Mouse (Mus musculus) 416B (cell line): ENCODE measurements around the gene Eps15.
A peak's percentile ranks its signal among the peaks of the same experiment; 100 is the strongest.
"Not testable (repeated sequence)": the region's sequence is repeated elsewhere in the genome, so short reads cannot be mapped to it uniquely, and the experiment has no call there.

Experiments used
- DNase-seq: peaks from one replicate; pipeline ENCODE4 v3.0.0; 2011; ENCODE audit warnings: low read depth

The Eps15 gene

DNA sequence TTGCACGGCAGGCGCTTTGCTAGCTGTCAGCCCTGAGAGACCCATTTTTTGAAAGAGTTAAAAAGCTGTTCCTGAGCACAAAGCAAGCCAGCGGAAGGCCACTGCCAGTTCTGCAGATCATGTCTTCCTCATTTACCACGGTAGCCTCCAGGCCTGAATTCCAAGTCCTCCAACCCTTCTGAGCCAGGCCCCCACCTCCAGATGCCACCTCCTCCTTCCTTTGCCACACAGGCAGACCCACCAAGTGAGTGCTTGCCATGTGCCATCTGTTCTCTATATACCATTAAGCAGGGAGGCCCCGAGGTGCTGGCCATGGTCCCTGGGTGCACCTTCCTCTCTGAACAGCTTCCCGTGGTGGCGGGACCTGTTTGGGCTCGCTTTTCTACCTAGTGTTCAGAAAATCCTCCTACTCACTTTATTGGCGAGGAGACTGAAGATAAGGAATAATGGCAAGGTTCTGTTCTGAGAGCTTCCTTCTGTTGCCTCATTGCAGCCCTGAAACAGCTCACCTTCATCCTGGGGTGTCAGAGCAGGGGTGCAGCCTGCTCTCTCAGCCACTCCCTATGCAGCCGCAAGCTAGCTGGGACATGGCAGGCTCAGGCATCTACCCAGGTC lies 120.4 kb downstream of the Eps15 start:
- DNase-seq = no peak

DNA sequence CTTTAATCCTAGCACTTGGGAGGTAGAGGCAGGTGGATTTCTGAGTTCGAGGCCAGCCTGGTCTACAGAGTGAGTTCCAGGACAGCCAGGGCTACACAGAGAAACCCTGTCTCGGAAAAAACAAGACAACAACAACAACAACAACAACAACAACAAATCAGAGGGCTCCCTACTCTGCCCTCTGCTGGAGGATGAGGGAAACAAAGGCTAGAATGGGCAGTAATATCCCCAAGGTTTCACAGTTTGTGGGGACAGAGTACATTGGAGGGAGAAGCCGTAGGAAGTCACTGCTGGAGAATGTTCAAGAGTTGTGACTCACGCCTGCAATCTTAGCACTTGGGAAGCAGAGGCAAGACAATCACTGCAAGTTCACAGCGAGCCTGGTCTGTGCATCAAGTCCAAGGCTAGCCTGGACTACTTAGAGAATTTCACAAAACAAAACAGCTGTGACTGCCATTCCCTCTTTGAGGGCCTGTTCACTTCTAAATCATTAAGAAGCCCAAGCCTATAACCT lies 121.2 kb downstream of the Eps15 start:
- DNase-seq = peak; percentile 11

DNA sequence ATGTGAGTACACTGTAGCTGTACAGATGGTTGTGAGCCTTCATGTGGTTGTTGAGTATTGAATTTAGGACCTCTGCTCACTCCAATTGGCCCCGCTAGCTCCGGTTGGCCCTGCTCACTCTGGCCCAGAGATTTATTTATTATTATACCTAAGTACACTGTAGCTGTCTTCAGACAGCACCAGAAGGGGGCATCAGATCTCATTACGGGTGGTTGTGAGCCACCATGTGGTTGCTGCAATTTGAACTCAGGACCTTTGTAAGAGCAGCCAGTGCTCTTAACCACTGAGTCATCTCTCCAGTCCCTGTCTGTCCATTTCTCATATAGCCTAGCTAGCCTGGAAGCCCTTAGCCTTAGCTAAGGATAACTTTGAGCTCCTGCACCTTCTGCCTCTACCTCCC lies 124.8 kb downstream of the Eps15 start:
- DNase-seq = not testable (repeated sequence)

DNA sequence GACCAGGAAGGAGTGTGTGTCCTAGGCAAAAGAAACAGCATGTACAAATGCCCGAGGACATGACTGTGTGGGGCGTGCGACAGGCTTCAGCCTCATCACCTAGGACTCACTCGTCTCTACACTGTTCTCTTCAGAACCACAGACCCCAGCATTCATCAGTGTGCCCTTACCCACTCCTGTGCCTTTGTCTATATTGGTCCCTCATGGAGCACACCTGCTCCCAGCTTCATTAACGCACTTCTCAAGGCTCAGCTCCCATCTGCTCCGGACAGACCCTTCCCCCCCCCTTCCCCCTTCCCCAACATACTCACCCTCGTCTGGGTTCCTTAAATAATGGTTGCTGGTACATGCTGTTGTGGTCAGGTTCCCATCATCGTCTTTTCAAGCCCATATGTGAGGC lies 125.3 kb downstream of the Eps15 start:
- no peak for DNase-seq

DNA sequence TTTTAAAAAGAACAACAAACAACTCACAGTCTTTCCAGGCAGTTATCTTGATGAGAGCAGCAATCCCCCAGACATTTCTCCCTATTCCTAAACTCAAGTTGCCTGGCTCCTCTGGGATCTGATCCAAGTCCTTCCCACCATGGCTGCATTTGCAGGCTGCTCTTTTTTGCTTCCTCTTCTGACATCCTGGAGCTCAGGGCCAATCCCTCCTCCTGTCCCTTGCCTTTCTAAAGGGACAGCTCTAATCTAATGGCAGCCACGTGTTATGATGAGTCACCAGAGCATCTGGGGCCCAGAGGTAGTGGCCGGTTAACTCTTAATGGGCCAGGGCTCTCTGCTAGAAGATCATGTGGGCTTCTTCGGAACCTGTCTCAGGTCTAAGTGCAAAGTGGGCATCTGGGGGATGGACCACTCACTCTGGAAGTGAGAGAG lies 126.0 kb downstream of the Eps15 start:
- DNase-seq = peak; percentile 90

DNA sequence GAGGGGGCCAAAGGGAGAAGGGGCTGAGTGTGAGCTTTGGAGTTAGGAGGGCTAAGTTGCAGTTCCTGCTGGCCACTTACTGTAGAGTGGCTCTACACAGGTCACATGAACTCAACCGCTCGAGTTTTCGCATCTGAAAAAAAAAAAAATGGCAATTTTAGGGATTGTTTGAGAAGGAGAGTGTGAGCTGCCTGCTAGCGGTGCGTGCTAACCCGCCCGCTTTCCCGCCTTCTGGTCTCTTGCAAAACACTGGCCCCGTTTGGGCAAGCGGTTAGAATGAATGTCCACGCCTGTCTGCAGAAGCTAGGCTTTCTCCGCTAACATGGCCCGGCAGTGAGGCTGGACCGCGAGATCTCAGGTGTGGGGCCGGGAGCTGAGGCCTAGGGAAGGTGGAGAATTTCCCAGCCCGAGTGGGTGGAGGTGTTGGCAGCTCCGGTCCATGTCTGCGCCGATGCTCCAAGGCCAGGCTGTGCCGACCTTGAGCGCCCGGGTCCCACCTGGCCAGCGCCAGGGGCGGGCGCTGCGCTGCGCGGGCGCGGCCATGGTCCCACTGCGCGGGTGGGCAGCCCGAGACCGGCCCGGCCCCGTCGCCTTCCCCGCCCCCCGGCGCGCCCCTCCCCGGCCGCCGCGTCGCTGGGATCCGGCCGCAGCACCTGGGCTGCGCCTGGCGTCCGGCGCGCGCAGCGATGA lies 126.6 kb downstream of the Eps15 start, which contains the start of gene Ttc39a:
Gene Ttc39a, plus strand, starts transcription at position 138 of the 690 bp plus-strand sequence.
- DNase-seq = no peak

DNA sequence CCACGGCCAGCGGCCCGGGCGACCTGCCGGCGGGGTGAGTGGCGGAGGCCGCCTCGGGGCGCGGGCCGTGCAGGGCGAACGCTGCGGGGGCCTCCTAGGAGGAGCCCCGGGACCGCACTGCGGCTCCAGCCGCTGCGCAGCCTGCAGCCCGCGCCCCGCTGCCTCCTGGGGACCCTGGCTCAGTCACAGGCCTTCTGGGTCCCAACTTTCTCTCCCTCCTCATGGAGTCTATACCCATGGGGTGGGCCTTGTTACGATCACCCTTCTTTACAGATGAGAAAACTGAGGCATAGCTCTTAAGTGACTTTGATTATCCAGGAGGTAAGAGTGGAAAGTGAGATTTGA lies 127.1 kb downstream of the Eps15 start:
- no peak for DNase-seq

DNA sequence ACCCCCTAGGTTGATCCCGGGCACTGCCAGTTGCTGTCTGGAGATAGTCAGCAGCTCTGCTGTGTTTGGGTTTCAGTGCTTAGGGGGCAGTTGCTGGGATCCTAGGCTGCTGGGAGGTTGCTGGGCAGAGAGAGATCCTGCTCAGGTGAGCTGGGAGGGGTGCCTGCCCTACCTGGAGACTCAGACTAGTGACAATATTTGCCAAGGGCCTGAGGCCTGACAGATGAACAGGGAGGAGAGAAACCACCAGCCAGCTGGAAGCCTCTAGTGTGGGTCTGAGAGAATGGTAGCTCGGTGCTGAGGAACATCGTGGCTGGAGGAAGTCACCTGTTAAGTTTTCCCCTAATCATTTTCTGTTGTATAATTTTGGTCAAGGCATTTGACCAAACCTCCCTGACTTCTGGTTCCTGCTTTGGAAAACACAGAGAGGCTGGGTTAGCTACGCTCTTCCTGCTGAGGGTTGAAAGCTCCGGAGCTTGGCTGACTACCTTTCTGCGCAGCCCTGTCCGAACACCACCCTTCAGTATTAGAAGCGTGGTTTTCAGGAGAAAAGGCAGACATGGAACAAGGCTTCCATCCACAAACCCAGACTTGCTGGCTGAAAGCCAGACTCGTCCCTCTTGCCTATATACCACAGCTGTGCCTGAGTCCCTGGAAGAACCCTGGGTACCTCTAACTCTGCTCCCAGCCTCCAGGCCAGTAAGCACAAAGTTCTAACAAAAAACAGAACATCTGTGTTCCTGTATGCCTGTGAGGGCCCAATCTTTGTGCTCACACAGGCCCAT lies 127.8 kb downstream of the Eps15 start:
- DNase-seq = no peak

DNA sequence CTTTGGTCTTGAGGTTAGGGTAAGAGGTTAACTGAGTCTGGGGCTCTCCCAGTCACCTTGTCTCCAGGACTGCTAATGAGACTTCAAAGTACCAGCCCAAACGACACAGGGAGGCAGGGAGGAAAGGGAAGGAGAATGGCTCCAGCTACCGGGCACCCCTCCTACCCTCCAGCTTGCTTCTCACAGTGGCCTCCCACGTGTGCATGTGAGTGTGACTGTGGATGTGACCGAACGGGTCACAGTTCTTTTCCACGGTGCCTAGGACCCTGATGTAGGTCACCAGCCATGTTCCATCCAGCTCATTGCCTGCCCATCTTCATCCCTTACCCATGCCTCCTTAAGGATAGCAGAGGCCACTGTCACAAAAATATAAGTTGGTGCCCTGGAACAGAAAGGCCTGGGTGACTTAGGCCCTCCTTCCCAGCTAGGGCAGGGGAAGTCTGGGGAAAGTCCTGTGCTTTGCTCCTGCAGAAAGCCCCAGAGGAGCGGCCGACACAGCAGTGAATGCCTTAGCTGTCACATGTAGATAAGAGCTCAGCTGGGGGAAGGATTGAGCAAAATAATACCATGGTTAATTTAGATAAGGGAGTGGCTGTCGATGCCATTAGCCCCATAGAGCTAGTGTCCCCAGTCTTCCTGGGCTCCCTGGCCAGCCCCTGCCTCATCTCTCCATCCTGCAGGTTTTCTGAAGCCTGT lies 130.8 kb downstream of the Eps15 start:
- DNase-seq = peak; percentile 38

DNA sequence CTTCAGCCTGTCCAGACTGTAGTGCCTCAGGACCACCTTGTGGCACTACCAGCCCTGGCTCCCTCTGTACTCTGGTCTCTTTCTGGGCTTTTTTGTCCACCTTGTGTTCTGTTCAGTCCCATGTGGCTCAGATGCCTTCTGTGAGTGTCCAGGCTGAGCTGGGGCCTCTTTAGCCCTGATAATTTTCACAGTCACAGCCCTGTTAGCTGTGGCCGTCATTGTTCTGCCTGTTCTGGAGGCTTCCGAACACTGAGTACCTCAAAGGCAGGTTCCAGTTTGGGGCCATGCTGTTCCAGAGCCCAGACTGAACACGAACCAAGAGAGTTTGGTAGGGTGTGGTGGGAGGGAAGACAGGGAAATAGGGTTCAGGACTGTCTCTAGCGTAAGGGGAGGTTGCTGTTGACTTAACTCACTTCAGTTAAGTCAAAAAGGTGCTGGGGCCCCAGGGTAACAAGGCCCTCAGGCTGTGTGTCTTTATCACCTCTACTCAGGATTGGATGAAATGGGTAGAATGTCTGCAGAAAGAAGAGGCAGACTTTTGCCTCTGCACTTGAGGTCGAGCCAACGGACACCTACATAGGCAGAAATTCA lies 131.4 kb downstream of the Eps15 start:
- no peak for DNase-seq

DNA sequence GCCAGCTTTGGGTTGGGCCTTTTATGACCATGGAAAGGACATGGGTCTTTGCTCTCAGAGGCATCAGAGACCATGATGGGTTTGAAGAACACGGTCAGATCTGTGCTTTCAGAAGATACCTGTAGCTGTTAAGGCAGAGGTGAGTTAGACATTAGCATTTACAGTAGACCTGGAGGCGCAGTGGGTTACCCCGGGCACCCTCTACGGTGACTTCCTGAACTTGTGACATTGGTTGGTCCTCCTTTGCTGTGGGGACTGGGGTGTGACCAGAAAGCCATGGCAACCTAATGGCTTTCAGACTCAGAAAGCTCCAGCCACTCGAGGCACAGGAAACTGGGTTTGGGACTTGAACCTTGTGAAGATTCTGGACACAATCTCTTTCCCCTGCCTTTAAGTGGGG lies 132.2 kb downstream of the Eps15 start:
- DNase-seq = no peak

DNA sequence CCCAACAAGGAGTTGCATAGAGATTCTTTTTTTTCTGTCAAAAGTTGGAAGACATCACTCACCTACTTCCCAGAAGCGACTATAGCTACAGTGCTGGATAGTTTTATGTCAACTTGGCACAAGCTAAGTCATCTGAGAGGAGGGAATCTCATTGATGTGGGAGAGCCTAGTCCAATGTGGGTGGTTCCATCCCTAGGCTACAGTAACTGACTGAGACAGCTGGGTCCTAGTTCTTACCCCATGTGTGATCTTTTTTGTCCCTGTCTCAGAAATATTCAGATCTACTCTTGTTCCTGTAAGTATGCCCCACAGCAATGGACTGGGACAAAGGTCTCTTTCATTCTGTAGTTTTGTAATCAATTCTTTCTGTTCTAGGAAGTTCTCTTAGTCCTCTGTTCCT lies 137.9 kb downstream of the Eps15 start:
- DNase-seq = no peak

DNA sequence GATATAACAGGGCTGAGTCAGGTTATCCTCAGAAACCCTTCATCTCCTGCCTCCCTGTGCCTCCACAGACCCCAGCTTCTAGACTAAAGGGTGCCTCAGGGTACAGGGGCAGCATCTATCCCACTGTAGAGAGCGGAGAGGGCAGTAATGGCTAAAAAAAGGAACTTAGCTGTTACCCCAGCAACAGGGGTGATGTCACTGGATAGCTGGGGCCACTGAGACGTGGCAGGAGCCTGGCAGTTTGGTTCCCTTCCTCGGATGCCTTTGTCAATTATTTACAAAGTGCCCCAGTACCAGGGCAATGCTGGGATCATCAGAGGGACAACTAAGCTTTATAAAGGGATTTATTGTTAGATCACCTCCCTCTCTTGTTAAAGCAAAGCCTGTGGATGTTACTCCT lies 138.9 kb downstream of the Eps15 start:
- peak; percentile 41 for DNase-seq

DNA sequence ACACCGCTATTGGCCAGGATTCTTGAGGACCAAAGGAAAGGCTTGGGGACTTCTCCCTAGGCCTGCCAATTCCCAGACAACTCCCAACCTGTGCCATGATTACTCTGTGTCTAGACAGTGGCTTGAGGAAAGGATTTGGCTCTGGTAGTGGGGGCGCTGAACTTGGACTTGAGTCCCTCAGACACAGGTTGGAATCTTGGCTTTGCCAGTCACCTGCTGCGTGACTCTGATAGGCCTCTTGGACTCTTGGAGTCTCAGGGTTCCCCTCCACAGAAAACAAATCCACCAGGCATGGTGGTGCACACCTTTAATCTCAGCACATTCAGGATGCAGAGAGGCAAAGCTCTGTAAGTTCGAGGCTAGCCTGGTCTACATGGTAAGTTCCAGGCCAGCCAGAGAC lies 139.5 kb downstream of the Eps15 start:
- no peak for DNase-seq

DNA sequence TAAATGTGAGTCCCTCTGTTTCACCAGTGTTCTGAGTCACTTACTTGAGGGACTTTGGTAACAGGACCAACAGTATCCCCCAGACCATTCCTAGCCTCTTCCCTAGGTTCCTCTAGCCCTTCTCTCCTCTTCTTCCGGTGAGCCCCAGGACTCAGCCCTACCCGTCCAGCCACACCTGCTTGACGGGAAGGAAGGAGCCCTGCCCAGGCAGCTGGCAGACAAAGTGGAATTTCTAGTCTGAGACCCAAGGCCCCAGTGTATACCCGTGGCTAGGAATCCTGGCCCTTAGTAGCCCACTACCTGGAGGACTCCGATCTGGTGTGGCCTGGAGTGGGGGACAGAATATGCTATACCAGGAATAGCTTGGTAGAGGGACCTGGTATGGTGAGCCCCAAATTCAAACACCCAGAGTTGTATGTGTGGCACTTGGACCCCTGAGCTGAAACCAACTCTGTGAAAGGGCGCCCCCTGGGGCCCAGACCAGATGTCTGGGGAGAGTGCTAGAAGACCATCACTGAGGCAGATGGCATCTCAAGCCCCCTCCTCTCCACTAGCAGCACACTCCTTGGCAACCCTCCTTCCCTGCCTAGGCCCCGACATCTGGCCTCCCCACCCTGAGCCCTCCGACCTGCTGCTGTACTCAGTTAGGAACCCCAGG lies 140.2 kb downstream of the Eps15 start:
- peak; percentile 28 for DNase-seq

DNA sequence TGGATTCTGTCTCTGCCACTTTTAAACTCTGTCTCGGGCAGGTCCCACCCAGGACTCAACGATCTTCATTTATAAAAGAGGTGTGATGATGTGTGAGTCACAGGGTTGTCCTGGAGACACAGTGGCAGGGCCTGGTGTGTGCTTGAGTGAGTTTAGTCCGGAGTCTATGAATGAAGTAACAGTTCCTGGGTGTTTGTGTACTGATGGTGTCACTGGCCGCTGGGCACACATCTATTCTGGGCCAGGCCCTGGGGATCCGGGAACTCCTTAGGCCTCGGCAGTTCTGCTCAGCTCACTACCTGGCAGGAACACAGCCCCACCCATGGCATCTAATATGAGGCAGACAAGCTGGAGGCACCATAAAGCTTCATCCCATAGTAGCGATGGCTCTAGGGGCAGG lies 141.5 kb downstream of the Eps15 start:
- DNase-seq = no peak

DNA sequence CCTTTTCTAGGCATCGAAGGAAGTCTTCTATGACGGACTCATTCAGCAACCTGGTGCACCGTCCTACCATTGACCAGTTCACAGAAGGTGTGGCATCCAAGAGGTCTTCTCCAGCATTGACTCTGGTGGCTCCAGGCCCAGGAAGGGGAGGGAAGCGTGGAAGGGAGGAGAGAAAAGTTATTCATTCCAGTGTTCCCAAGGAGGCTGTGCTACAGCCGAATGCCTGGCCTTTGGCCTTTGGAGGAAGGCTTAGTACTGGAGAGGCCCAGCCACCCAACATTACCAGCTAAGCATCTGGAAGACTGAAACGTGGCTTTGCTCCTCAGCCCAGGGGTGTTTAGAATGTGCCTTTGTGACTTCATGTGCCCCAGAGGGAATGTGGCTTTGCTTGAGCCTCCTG lies 142.4 kb downstream of the Eps15 start:
- no peak for DNase-seq

DNA sequence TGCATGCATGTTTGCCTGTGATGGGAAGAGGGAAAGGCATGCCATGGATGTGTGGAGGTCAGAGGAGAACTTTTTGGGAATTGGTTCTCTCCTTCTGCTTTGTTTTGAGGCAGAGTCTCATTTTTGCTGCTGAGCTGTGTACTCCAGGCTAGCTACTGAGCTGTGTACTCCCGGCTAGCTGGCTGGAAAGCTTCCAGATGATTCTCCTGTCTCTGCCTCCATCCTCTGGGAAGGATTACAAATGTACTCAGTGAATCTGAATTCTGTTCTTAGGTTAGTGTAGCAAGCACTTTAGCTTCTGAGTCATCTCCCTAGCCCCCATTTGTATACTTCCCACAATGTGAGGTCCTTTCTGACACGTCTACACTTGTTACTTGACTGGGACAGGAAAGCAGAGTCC lies 143.4 kb downstream of the Eps15 start:
- DNase-seq = no peak

DNA sequence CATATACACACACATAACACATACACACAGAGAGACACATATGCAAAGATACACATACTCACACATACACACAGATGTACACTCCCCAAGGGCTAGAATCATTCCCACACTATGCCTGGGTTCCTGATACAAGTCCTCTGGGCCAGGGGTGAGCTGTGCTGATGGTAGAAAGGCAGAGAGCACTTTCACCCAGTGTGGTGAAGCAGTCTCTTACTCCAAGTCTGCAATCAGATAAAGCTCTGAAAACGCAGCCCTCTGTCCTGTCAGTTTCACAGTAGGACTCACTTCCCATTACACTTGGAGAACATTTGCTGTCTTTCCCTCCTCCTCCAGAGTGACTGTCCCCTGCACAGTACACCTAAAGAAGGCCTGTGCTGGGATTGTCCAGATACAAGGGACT lies 147.0 kb downstream of the Eps15 start:
- DNase-seq = no peak

DNA sequence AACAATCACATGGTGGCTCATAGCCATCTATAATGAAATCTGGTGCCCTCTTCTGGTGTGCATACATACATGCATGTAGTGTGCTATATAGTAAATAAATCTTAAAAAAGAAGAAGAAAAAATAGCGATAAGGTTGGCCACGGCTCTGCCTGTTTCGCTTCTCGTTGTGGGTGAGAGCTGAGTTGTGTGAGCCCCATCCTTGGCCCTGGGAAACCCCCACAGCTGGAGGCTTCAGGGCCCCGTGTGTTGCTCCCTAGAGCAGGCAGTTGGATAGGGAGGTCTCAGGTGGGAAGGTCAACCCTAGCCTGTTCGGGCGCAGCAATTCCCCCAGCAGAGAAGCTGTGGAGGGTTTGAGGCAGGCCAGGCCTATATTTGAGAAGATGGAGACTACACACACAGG lies 150.2 kb downstream of the Eps15 start:
- DNase-seq = no peak

DNA sequence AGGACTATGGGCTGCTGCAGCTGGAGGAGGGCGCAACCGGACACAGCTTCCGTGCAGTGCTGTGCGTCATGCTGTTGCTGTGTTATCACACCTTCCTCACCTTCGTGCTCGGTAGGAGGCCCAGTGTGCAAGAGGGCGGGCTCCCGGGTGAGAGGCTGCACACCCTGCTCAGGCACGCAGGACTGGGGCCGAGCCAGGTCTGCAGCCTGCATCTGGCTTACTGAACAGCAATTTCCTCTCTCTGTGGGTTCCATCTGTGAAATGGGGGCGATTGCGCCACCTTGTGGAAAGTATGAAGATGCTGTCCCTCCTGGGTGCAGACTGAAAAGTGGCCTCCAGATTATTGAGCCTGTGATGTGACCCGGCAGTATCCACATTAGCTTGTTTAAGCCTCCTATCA lies 150.8 kb downstream of the Eps15 start:
- peak; percentile 87 for DNase-seq
